In the genomic region with DNA sequence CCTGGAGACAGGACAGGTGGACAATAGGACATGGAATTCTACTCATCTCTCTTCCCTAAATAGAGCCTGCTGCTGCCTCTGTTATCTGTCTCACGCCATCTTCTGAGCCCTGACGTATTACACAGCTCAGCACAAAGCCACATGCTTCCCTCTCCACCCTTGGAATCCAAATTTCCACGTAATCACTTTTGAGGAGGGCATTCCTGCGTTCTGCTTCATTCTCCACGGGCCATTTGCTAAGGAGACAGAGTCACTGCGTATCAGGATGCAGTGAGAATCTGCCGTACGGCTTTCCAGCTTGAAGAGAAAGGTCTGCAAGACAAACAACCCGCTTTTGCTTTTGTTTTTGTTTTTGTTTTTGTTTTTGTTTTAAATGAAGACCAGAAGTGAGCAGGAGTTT, we compare ENCODE assay signal across 15 mouse cellular contexts. TPM values are rescaled to one million over a fixed set of nuclear protein-coding genes. Genes with fewer than 3 reads are reported as not detected.
DNase-seq lines count a peak whose midpoint lies in the region; ATAC-seq lines count a peak whose summit lies in the region.
"Had no signal": no experiment of that assay in that cellular context is flagged by ENCODE, and none has a peak within 500 bp of the region (broad histone marks: within the 10 kb centered on the region; RNA-seq: fewer than 3 reads in every experiment).

No protein-coding gene starts in this region.

- peak overlapping the region; percentile 48; the same call in 1 of the 2 replicates for H3K27ac ChIP-seq in kidney, embryonic 15.5 days
- H3K27ac ChIP-seq: embryonic facial prominence, embryonic 12.5 days; heart, embryonic 13.5 days had no signal

- no peaks in the 10 kb centered on the region for H3K36me3 ChIP-seq in kidney, embryonic 15.5 days
- H3K36me3 ChIP-seq: embryonic facial prominence, embryonic 12.5 days; G1E; heart, embryonic 13.5 days had no signal

- H3K4me2 ChIP-seq in kidney, embryonic 15.5 days, result 0 out of 2 replicates have a peak overlapping the region, but pooled peaks have one; percentile 7
- H3K4me2 ChIP-seq: embryonic facial prominence, embryonic 12.5 days; heart, embryonic 13.5 days had no signal

- H3K4me1 ChIP-seq in kidney, embryonic 15.5 days, result peaks cover 19% of the 10 kb centered on the region

- intact Hi-C loops in left cerebral cortex, postnatal 36 days (cut with DNase I), result no loop called here

- ATAC-seq in kidney, embryonic 15.5 days (replicated peaks; ENCODE audit: low FRiP score), result 0 out of 2 replicates have a peak, but pooled peaks have one; percentile 18

- no peak overlapping the region for H3K9ac ChIP-seq in kidney, embryonic 15.5 days
- H3K9ac ChIP-seq: embryonic facial prominence, embryonic 12.5 days; heart, embryonic 13.5 days had no signal

- H3K9me3 ChIP-seq in kidney, embryonic 15.5 days (replicated peaks), result no peaks in the 10 kb centered on the region
- H3K9me3 ChIP-seq: embryonic facial prominence, embryonic 12.5 days; G1E; heart, embryonic 13.5 days had no signal

- DNase-seq in kidney, adult 11 months, result peak; percentile 32
- no peak for DNase-seq in kidney, postnatal 10 days
- DNase-seq in embryo, embryonic 10.5 days (ENCODE audit: low spot score), result peak; percentile 16
- DNase-seq in retina, postnatal 1 day, result peak; percentile 46
- no peak for DNase-seq in left cerebral cortex, postnatal 36 days (ENCODE audit: low spot score in 2 of 2)
- DNase-seq in lung, postnatal 25 days (ENCODE audit: low spot score), result no peak
- DNase-seq: adrenal gland, postnatal 14 days; cerebellum, adult 9-11 months; liver; spleen, adult 18-20 months; thymus, postnatal 4 days had no signal

- 37% methylated on average over 9 of the region's 9 CpGs for WGBS in kidney, embryonic 15.5 days

- H3K27me3 ChIP-seq in kidney, embryonic 15.5 days, result no peaks in the 10 kb centered on the region
- H3K27me3 ChIP-seq: embryonic facial prominence, embryonic 12.5 days had no signal

- H3K4me3 ChIP-seq in kidney, embryonic 15.5 days (replicated peaks), result no peak overlapping the region
- H3K4me3 ChIP-seq: embryonic facial prominence, embryonic 12.5 days; heart, embryonic 13.5 days had no signal

RNA-seq across cellular contexts. Expression of gene Arid1b, which starts 53.5 kb away (rescaled TPM):
- polyA plus RNA-seq in kidney, embryonic 15.5 days (2015; fragmentation: Nextera tagmentation; extraction: Ambion mirVana), result 11.2 and 12.9 TPM in 2 replicates
- total RNA-seq in left cerebral cortex, postnatal 36 days (2021), result 10 to 100 TPM; 77.5 to 90.0 TPM

Comparison
In these comparisons a context has a peak if more than half of its experiments do, and no peak if none do; other contexts are left out.
1. DNase-seq: peak in kidney, adult 11 months (single experiment), embryo, embryonic 10.5 days (single experiment) and retina, postnatal 1 day (single experiment); none in kidney, postnatal 10 days (single experiment), left cerebral cortex, postnatal 36 days (0 of 2) and lung, postnatal 25 days (single experiment).